Mouse (Mus musculus) right cerebral cortex, postnatal 36 days (tissue): Measurements from ENCODE around the gene Dhx16.

Experiments used
- DNase-seq, 2 experiments: peaks; one replicate each; pipeline ENCODE4 v3.0.0; 2022; ENCODE audit warnings: low spot score in 2 of 2, mixed read lengths in 1 of 2

Dhx16 gene

DNA sequence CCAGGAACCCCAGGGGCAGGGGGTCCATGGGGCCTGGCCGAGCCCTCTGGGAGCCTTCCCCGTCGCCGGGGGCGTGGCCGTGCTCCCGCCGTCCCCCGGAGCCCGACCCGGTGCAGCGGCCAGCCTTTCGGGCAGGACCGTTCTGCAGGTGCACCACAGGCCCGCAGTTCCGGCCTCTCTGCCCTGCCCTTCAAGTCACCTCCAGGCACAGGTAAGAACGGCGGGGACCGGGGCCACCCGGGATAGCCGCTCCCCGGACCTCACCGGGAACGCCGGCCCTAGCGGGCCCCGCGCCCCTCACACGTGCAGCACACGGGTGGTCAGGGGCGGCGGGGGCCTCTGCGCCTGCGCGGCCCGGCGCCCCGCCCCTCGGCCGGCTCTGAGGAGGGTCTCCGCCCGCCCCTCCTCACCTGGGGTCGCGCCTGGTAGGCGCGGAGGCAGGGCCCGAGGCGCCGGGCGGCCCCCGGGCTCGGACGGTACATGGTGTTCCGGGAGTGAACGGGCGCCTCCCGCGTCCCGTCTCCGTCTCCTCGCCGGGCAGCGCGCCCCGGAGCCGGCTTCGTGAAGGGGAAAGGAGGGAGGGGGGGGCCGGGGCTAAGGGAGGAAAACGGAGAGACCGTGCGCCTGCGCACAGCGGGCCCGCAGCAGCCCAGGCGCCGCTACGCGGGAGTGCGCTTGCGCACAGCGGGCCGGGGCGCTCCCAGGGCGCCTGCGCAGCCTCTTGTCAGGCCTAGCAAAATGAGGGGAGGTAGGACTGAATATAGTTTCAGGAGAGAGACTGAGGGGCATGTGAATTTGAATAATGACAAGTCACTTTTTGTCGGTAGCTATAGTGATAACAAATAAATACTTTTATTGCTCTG is 17.4 kb downstream of the Dhx16 start, which contains the start of gene 2310061I04Rik:
TSS of gene 2310061I04Rik (minus strand) at position 651 of the 863 bp plus-strand sequence.
- peak; percentile 86 to 87 for DNase-seq

DNA sequence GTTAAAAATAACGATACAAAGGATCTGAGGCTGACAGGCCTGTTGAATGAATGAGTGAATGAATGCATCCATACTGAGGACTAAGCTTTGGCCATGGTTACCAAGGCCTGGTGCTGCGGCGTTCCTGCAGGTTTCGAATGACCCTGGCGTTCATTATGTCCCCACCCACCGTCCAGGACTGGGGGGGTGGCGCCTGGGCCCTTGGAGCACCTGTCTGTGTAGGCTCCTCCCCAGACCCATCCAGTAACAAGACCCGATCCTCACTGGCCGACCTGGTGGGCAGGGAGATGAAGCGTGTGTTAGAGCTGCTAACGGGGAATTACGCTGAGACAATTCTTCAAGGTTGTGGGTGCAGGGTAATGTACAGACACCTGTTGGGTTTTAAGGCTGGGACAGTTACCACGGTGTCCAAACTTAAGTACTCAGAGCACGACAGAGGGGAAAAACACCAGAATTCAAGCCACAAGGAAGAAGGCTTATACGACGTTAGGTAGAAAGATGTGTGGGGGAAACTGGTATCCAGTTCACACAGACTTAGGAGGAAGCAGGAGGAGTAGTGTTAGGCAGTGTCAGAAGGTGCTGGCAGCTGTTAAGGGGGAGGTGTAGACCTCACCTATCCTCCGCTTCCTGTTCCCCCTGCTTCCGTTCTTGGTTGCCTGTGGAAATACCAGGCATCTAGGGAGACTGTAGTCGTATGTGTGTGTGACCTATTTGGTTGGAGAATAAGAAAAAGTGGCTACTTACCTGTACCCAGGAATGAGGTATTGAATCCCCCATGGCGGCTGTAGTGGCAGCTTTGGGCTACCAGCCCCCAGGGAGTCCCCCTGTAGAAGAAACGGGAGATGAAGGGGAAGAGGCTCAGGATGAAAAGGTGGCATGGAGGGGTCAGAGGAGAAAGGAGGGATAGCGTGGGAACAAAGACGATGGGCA is 18.3 kb downstream of the Dhx16 start:
- DNase-seq = no peak

DNA sequence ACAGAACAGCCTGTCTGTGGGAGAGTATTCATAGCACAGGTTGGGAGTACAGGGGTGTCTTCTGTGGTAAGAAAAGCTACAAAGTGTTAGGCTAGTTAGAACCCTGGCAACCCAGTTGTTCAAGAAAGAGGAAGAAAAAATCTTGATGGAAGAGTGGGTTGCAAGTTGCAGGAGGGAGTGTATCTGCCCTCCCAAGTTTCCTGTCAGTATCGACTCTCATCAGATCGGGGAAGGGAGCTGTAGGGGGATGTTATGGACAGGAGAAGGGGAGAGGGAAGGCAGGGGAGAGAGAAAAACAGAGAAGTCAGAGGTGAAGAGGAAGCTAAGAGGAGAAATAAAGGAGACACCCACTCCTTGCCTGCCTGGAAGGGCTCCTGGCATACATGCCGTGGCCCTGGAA is 21.0 kb downstream of the Dhx16 start:
- DNase-seq = no peak

DNA sequence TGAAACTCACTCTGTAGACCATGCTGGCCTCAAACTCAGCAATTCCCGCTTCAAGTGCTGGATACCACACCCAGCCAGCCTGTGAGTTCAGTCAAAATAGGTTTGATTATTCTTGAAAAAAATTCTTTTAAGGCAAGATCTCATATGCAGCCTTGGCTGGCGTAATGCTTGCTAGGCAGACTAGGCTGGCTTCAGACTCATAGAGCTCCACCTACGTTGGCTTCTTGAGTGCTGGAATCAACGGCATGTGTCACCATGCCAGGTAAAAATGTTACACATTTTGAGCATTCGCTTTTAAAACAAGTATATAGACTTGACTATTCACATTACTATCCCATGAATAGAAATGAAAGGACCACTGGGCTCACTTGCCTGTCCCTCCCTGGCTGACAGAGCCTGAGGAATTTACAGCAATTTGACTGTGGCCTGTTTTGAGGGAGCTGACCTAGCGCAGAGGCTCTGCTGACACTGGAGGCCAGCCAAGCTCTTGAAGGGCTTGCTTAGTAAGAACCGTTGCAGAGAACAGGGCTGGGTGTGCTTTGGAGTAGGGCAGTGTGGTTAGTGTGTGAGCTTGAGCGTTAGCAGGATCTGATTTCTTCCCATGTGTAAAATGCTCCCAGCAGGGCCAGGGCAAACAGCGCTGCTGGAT is 23.8 kb downstream of the Dhx16 start:
- DNase-seq = no peak

DNA sequence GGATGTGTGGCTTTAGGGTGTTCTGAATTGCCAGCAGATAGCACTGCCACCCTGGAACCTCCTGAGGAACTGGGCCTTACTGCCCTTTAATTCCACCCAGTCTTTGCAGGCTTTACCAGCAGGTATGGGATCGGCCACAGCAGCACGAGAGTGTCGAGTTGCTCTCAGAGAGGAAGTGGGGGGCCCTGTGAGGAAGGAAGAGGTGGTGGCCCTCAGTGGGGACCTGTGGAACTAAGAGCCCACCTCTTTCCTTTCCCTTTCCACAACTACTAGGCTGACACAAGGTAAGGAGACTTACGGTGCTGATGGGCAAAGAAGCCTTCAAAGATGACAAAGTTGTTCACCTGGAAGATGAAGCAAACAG is 24.4 kb downstream of the Dhx16 start:
- DNase-seq = no peak

DNA sequence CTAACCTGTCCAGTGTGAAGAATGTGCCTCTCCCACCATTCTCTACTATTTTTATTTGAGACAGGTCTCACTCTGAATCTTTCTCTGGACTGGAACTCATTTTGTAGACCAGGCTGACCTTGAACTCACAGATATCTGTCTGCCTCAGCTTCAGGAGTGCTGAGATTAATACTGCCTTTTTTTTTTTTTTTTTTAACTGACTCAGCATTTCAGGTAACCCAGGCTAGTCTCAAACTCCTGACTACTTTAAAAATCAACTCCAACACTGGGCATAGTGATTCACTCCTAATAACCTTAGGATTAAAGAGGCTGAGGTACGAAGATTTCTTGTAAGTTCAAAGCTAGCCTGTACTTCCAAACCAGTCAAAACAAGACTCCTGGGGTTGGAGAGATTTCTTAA is 26.0 kb downstream of the Dhx16 start:
- no peak for DNase-seq

DNA sequence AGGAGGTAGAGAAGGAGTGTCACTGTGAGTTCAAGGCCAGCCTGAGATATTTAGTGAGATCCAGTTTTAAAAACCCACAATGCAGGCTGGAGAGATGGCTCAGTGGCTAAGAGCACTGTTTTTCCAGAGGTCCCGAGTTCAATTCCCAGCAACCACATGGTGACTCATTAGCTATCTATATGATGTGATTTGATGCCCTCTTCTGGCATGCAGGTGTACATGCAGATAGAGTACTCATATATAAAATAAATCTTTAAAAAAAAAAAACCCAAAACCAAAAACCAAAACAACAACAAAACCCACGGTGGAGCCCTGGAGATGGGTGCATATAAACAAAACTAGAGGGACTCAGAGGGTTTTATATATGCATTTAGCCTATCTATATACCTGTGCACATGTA is 28.0 kb downstream of the Dhx16 start:
- no peak for DNase-seq

DNA sequence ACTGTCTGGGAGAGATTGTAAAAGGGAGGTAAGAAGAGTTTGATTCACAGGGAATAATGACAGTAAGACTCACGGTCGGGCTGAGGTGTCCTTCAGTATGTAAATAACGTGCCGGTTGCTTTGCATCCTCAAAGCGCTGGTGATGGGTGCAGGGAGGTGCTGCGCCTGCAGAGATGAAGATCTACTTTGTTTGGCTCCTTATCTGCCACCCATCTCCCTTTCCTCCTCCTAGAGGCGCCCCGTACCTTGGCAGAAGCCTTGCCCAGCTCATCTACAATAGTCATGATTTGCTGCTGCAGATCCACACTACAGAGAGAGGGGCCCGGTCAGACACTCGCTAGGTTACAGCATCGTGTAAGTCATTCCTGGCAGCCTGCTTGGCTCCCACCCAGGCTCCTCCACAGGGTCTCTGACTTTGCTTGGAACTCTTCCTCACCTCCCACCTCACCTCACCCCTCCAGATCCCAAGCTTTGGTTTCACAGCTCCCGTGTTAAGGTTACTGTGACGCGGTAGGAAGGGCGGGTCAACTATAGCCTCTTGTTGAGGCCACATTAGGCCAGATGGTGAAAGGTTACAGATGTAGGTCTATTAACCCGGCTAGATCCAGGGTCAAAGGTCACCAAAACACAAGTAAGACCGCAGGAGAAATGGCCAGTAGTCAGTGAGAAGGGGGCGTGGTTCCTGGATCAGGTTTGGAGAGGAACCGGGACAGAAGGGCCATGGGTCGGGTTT is 29.7 kb downstream of the Dhx16 start:
- DNase-seq = peak in 1 of 2 experiments; percentile 39

DNA sequence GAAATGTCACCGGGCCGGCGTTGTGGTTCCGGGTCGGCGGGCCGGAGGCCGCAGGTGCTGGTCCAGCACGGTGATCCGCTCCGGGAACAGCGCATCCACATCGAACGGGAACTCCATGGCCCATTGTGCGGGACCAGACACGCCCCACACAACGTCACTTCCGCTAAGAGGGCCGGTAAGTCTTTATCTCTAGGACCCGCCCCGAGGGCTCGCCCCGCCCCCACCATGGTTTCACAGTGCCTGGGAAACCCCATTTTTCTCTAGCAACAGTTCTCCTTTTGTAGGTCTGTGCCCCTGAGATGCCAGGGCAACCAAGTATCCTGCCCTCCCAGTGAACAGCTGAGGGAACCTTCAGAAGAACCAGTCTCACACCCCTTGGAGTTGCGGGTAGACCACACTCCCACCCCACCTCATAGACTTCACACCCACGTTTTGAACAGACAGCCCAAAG is 30.3 kb downstream of the Dhx16 start, which contains the start of gene Atat1:
TSS of gene Atat1 (minus strand) at position 157 of the 451 bp plus-strand sequence.
- peak; percentile 90 to 92 for DNase-seq

DNA sequence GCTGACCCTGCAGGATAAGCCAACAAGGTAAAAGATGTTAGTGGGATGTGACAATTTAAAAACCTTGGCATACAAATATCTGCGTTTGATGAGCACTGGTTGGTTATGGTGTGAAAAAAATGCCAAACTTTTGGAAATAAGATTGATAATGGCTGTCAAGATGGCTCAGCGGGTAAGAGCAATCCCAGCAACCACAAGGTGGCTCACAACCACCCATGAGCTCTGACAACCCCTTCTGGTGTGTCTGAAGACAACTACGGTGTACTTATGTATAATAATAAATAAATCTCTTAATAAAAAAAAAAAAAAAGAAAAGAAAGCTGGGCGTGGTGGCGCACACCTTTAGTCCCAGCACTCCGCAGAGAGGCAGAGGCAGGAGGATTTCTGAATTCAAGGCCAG is 35.4 kb downstream of the Dhx16 start:
- DNase-seq = no peak

DNA sequence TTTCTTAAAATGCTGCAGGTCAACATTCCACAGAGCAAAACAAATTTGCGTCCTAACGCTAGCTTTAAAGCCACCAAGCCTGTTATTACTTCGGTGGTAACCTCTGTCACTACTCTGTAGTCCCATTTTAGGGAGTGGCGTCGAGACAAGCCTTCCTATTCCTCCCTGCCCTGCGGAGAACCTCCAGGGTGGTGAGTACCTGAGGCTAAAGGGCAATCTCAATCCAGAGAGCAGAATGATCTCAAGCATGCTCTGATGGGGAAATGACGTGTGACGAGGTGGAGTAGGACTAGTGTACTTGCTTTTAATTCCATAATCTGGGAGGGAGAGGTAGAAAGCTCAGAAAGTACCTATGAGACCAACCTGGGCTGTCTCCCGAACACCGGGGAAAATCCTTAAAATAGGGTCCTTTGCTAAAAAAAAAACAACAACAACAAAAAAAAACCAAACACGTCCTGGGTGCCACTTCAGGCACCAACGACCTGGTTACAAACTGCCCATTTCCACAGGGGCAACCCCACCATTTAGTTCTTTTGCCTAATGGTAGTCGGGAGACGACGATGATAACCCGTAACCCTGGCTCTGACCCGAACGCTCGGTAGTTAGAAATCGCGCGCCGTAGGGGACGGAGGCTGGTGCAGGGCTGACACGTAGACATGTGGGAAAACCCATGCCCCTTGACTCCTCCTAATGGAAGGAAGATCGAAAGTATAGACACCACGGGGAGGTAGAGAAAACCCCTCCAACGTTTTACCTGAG is 36.1 kb downstream of the Dhx16 start:
- no peak for DNase-seq

DNA sequence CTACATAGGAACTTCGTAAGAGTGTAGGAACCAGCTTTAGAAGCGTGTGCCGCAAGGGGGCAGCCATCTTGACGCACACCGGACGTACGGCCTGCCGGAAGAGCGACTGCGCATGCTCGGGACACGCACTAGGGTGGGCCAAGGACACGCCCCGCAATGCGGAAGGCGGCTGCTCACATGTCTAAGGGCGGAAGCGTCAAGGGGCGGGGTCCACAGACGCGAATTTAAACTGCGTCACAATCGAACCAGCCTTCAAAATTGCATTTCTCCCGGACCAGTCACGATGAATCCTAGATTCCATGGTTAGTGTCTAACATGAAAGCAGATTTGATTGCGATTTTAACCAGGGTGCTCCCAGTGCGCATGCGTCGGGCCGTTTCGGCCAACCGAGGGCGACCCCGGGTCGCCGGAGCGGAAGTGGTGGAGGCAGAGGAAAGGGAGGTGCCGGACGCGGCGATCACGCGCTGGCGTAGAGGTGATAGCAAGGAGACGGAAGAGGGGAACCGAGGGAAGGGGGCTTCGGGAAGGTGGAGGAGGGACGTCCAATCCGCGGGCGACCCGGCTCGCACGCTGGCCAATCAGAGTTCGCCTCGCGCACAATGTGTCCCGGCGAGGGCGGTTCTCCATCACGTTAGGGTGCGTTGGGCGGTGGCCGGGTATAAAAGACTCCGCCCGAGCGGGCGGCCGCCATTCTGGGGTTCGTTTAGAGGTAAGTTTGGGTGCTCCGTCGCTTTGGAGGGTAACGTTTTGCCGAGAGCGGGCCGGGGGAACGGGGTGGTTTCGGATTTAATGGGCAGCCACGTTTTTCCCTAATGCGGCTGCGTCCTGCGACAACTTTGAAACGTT is 36.9 kb downstream of the Dhx16 start, which contains the start of the genes Mrps18b and Ppp1r10:
TSS of gene Mrps18b (minus strand) at position 93 of the 846 bp plus-strand sequence.
TSS of gene Ppp1r10 (plus strand) at position 138 of the 846 bp plus-strand sequence.
- DNase-seq = peak; percentile 99 to 100

DNA sequence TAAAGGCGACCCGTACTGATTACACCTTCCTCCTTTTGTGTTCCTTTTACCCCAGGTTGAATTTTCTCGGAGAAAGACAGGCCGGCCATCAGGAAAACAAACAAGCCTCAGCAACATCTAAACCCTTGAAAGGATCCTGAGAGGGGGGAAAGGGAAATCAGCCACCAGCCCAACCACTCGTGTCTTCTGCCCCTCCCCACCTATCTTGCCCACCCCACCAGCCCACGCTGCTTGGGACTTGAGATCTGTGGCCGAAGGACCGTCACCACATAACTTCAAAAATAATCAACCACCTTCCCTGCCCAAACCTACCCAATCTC is 37.5 kb downstream of the Dhx16 start:
- DNase-seq = no peak

DNA sequence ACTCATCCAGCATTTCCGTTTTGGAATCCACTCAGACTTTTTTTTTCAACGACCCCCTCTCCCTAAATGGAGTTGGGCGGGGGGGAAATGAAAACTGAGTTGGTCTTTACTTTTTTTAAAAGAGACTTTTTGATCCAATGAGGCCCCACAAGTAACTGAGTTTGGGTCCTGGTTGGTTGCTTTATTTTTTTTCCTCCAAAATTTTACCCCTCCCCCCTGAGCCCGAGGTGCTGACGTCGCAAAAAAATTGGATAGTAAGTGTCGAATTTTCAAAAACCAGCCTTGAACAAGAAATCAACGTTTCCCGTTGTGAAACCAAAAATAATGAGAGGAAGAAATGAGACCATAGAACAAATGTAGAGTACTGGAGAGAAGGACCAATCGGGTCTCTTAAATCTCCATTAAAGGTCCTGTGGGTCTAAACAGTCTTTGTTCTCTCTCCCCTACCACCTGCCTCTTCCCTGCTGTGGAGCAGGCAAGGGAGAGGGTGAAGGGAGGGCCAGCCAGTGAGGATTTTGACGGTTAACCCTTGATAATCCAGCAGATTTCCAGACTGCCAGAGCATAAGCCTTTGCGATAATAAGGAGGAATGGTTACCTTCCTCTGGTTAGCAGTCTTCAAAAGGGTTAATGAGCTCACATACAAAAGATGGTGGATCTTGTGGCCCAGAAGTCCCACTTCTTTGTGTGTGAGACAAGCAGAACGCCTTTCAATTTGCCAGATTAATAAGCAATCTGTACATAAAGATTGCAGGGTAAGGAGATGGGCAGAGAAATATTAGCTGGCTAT is 38.0 kb downstream of the Dhx16 start:
- no peak for DNase-seq

DNA sequence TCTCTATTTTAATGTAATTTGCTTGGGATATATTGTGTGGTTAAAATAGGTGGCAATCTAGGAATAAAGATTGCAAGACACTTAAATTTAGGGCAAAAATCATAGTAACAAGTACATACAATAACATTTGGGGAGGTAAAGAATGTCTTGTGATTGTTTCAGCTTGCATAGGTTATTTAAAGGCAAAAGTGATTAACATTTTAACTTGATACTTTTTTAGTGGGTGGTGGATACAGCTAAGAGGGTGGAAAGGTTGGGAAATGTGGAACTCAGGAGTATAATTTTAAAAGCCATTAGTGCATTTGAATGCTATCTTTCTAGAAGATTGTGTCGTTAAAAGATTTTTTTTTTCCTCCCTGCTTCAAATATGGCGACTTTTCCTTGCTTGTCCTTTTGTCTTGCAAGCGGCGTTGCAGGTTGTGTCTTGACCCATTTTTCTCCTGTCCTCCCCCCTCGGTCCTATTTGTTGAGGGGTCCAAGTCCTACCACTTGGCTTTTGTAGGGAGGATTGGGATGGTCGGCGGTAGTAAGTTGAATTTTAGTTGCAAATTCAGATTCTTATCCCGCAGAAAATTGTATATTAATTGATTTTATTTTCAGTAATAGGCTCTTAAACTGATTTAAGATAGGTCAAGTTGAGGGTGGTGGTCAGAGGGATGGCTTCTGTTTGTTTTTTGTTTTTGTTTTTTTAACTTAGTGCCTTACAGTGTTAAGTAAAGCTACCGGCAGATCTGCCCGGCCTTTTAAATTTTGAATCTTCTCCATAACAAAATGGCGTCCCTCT is 38.8 kb downstream of the Dhx16 start:
- no peak for DNase-seq

DNA sequence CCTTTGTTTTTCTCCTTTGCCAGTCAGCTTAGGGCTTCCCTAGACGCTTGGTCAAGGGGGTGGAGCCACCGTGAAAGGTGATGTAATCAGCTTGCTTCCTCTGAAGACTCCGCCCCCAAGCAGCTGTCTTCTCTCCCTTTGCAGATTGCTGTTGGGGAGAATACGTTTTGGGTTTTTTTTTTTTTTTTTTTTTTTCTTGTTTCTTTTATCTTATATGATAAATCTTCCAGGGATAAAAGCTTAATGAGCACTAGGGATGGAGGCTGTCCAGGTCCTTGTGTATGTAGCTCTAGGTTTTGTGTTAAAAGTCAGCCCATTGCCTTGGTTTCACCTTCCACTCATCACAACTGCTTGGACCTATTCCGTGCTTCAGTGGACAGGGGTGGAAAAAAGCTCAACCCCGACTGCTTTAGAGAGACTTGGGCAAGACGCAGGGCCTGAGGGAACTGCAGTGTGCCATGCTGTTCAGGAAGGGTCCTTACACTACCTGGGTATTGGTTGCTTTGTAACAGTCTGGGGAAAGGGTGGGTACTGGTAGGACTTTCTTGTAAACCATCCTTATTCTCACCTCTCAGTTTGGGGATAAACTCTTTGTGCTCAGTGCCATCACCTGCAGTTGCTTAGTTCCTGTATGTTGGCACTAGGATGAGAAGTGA is 39.6 kb downstream of the Dhx16 start:
- peak; percentile 92 to 95 for DNase-seq

DNA sequence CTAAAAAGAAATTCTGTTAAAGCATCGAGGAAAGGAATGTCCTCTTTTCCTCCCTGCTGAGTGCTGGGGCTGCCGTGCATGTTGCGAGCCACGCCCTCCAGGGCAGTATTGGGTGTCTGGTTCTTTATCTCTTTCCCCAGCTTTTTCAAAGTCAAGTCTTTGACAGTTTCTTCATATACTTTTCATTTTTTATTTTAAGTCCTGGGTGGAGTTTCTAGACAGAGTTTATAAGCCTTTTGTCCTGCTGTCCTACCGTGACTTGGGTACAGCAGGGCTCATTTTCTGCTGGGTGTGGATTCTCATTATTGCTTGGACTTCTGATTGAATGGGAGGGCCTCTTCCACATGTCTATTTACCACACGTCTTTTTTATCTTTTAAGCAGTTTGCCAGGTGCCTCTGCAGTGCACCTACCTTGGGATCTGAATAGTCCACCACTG is 40.3 kb downstream of the Dhx16 start:
- no peak for DNase-seq
